Mouse (Mus musculus) MEL (cell line): ENCODE results near the gene Pigh. TPM values are rescaled to one million over a fixed set of nuclear protein-coding genes. Genes with fewer than 3 reads are reported as not detected.

Source experiments
- DNase-seq: peaks from one replicate; pipeline ENCODE4 v3.0.0; 2011; ENCODE audit warnings: low read depth, low spot score
- H3K27ac ChIP-seq: 2 replicates; pipeline ENCODE4 v1.5.1; 2012; ENCODE audit warnings: low read depth, mild to moderate bottlenecking, control low read depth, low read length, moderate library complexity; ENCODE audit not compliant: control insufficient read depth
- H3K27me3 ChIP-seq, 2 experiments: fragments of 150-350 bp in 1 of 2; sonication (generic) in 1 of 2; 2 replicates each; pipeline ENCODE4 v1.6.1; 2012; ENCODE audit warnings: low read length in 2 of 2, mild to moderate bottlenecking in 2 of 2, improper control_type of control experiment in 1 of 2, moderate library complexity in 1 of 2; ENCODE audit not compliant: insufficient read depth in 2 of 2, control insufficient read depth in 1 of 2
- H3K36me3 ChIP-seq, 2 experiments: 2 replicates each; pipeline ENCODE4 v1.6.1; 2012 to 2014; ENCODE audit warnings: low read length in 2 of 2, improper control_type of control experiment in 1 of 2, inconsistent platforms in 1 of 2, mild to moderate bottlenecking in 1 of 2; ENCODE audit not compliant: insufficient read depth in 2 of 2, control insufficient read depth in 1 of 2
- H3K4me1 ChIP-seq, 2 experiments: fragments of 150-350 bp in 1 of 2; sonication (generic) in 1 of 2; 2 replicates each; pipeline ENCODE4 v1.6.1; 2012; ENCODE audit warnings: low read length in 2 of 2, improper control_type of control experiment in 1 of 2, mild to moderate bottlenecking in 1 of 2; ENCODE audit not compliant: insufficient read depth in 2 of 2, control insufficient read depth in 1 of 2
- H3K4me3 ChIP-seq, 2 experiments: fragments of 150-350 bp in 1 of 2; sonication (generic) in 1 of 2; 2 replicates each; pipeline ENCODE4 v1.5.1; 2012; ENCODE audit warnings: low read depth in 2 of 2, low read length in 2 of 2, mild to moderate bottlenecking in 2 of 2, moderate library complexity in 2 of 2, control low read depth in 1 of 2, improper control_type of control experiment in 1 of 2; ENCODE audit not compliant: control insufficient read depth in 1 of 2, insufficient read depth in 1 of 2
- H3K79me2 ChIP-seq: 2 replicates; pipeline ENCODE4 v1.6.1; 2012; ENCODE audit warnings: mild to moderate bottlenecking, low read length, moderate library complexity; ENCODE audit not compliant: control insufficient read depth, poor library complexity, insufficient read depth
- H3K9ac ChIP-seq: 2 replicates; pipeline ENCODE4 v1.6.1; 2012; ENCODE audit warnings: low read depth, mild to moderate bottlenecking, control low read depth, low read length, moderate library complexity; ENCODE audit not compliant: control insufficient read depth, poor library complexity, severe bottlenecking
- H3K9me3 ChIP-seq: fragments of 150-350 bp; sonication (generic); replicated peaks from 2 replicates; pipeline ENCODE4 v1.6.1; 2012; ENCODE audit warnings: mild to moderate bottlenecking, low read length, improper control_type of control experiment, moderate library complexity; ENCODE audit not compliant: insufficient read depth
- BHLHE40 ChIP-seq: IDR thresholded peaks from 2 replicates; pipeline ENCODE4 v1.6.1; 2012; ENCODE audit warnings: low read depth, mild to moderate bottlenecking, inconsistent platforms, low read length, improper control_type of control experiment, borderline replicate concordance
- CHD1 ChIP-seq: IDR thresholded peaks from 2 replicates; pipeline ENCODE4 v1.6.1; 2012; ENCODE audit warnings: low read depth, mild to moderate bottlenecking, inconsistent platforms, low read length, improper control_type of control experiment
- CHD2 ChIP-seq: IDR thresholded peaks from 2 replicates; pipeline ENCODE4 v1.6.1; 2011; ENCODE audit warnings: low read length, improper control_type of control experiment
- CTCF ChIP-seq, 3 experiments: IDR thresholded peaks in 2 of 3; conservative IDR thresholded peaks in 1 of 3; 2 replicates each; pipeline ENCODE4 v1.5.1; 2011 to 2012; ENCODE audit warnings: low read length in 3 of 3, low read depth in 2 of 3, mild to moderate bottlenecking in 2 of 3, improper control_type of control experiment in 1 of 3, inconsistent platforms in 1 of 3, mixed read lengths in 1 of 3, moderate library complexity in 1 of 3; ENCODE audit not compliant: control insufficient read depth in 1 of 3, insufficient read depth in 1 of 3, poor library complexity in 1 of 3, severe bottlenecking in 1 of 3
- E2F4 ChIP-seq: IDR thresholded peaks from 2 replicates; pipeline ENCODE4 v1.6.1; 2011; ENCODE audit warnings: low read depth, low read length, improper control_type of control experiment, borderline replicate concordance
- GABPA ChIP-seq: IDR thresholded peaks from 2 replicates; pipeline ENCODE4 v1.6.1; 2012; ENCODE audit warnings: low read depth, mild to moderate bottlenecking, inconsistent platforms, low read length, improper control_type of control experiment, moderate library complexity
- HCFC1 ChIP-seq: IDR thresholded peaks from 2 replicates; pipeline ENCODE4 v1.6.1; 2012; ENCODE audit warnings: low read depth, mild to moderate bottlenecking, inconsistent platforms, low read length, improper control_type of control experiment, moderate library complexity
- KAT2A ChIP-seq: conservative IDR thresholded peaks from 2 replicates; pipeline ENCODE4 v1.6.1; 2012; ENCODE audit warnings: low read depth, low read length, improper control_type of control experiment, inconsistent platforms
- MAFK ChIP-seq: IDR thresholded peaks from 2 replicates; pipeline ENCODE4 v1.6.1; 2011; ENCODE audit warnings: low read depth, mild to moderate bottlenecking, low read length, improper control_type of control experiment, borderline replicate concordance
- MAX ChIP-seq: IDR thresholded peaks from 2 replicates; pipeline ENCODE4 v1.6.1; 2011; ENCODE audit warnings: low read length, improper control_type of control experiment
- MEF2A ChIP-seq: IDR thresholded peaks from 2 replicates; pipeline ENCODE4 v1.6.1; 2014; ENCODE audit warnings: low read depth, mild to moderate bottlenecking, inconsistent platforms, low read length, improper control_type of control experiment; ENCODE audit not compliant: poor library complexity, insufficient replicate concordance, severe bottlenecking; ENCODE audit errors: extremely low read depth
- RAD21 ChIP-seq: IDR thresholded peaks from 2 replicates; pipeline ENCODE4 v1.6.1; 2011; ENCODE audit warnings: mild to moderate bottlenecking, low read depth, low read length, improper control_type of control experiment
- SIN3A ChIP-seq: IDR thresholded peaks from 2 replicates; pipeline ENCODE4 v1.6.1; 2012; ENCODE audit warnings: low read length, improper control_type of control experiment, inconsistent platforms
- SMC3 ChIP-seq: IDR thresholded peaks from 2 replicates; pipeline ENCODE4 v1.6.1; 2011; ENCODE audit warnings: low read depth, low read length, improper control_type of control experiment
- UBTF ChIP-seq: IDR thresholded peaks from 2 replicates; pipeline ENCODE4 v1.6.1; 2012; ENCODE audit warnings: low read depth, mild to moderate bottlenecking, inconsistent platforms, low read length, improper control_type of control experiment, moderate library complexity, borderline replicate concordance; ENCODE audit not compliant: insufficient read depth
- USF1 ChIP-seq: IDR thresholded peaks from 2 replicates; pipeline ENCODE4 v1.6.1; 2014; ENCODE audit warnings: low read depth, mild to moderate bottlenecking, inconsistent platforms, low read length, improper control_type of control experiment, moderate library complexity
- USF2 ChIP-seq, 2 experiments: IDR thresholded peaks; 2 replicates each; pipeline ENCODE4 v1.6.1; 2011 to 2012; ENCODE audit warnings: improper control_type of control experiment in 2 of 2, low read length in 2 of 2, borderline replicate concordance in 1 of 2, inconsistent platforms in 1 of 2, low read depth in 1 of 2, mild to moderate bottlenecking in 1 of 2; ENCODE audit not compliant: insufficient read depth in 1 of 2
- ZC3H11A ChIP-seq: IDR thresholded peaks from 2 replicates; pipeline ENCODE4 v1.6.1; 2012; ENCODE audit warnings: low read depth, mild to moderate bottlenecking, inconsistent platforms, low read length, improper control_type of control experiment
- ZMIZ1 ChIP-seq: IDR thresholded peaks from 2 replicates; pipeline ENCODE4 v1.6.1; 2012; ENCODE audit warnings: low read depth, mild to moderate bottlenecking, inconsistent platforms, low read length, improper control_type of control experiment, moderate library complexity
- ZNF384 ChIP-seq: IDR thresholded peaks from 2 replicates; pipeline ENCODE4 v1.6.1; 2012; ENCODE audit warnings: low read depth, mild to moderate bottlenecking, inconsistent platforms, low read length, improper control_type of control experiment
- polyA plus RNA-seq, 2 experiments: library from polyadenylated mRNA; stranded (reverse) in 1 of 2; unstranded in 1 of 2; fragments of >175 nt in 1 of 2; fragments of >200 nt in 1 of 2; gene quantifications; 2 replicates each; pipeline versions ENCODE4 v1.2.1 to v1.2.4; 2012; ENCODE audit warnings: low replicate concordance in 2 of 2, low read depth in 1 of 2; ENCODE audit not compliant: insufficient read length in 2 of 2, insufficient read depth in 1 of 2, missing spikeins in 1 of 2
- total RNA-seq: library from RNA; depleted of rRNA; stranded (reverse); fragments of 300-350 nt; gene quantifications from 2 replicates; pipeline ENCODE4 v1.2.3, GENCODE M21; 2012

The Pigh gene
- total and polyA plus RNA-seq, 3 experiments, result 7.2 to 9.5 TPM; not detected in 1

- H3K27me3 ChIP-seq, result peaks cover 2 to 3% of the 10 kb centered on the region in 2 experiments
- no peak for TF ChIP-seq USF1
- TF ChIP-seq KAT2A, result no peak
- TF ChIP-seq MAFK, result no peak
- no peak for TF ChIP-seq BHLHE40
- TF ChIP-seq RAD21, result no peak
- no peak for TF ChIP-seq ZMIZ1
- TF ChIP-seq SMC3, result no peak
- no peak for TF ChIP-seq E2F4
- TF ChIP-seq CTCF (IDR thresholded peaks at IDR 0.05 in 2 of 3, conservative IDR thresholded peaks at IDR 0.05 in 1 of 3; ENCODE audit: control insufficient read depth in 1 of 3, insufficient read depth in 1 of 3, low read depth in 2 of 3, low read length in 3 of 3, poor library complexity in 1 of 3, severe bottlenecking in 1 of 3), result no peak
- TF ChIP-seq GABPA, result no peak
- TF ChIP-seq CHD1, result no peak
- TF ChIP-seq CHD2, result no peak
- TF ChIP-seq, all 39 proteins: peak for 0
- no peaks in the 10 kb centered on the region for H3K79me2 ChIP-seq
These were observed 49.5 kb upstream of the Pigh start for GRCm38 (mm10) chr12:79138999-79139398.

GRCm38 (mm10) chr12:79136949-79137348 is 47.5 kb upstream of the Pigh start:
- no peaks in the 10 kb centered on the region for H3K9me3 ChIP-seq

More at GRCm38 (mm10) chr12:79138999-79139398, 49.5 kb upstream of the Pigh start:
- Histone ChIP-seq H3K9me3 (no peaks in the 10 kb centered on the region), H3K9ac (no peak overlapping the region), H3K36me3 (0 out of 4 replicates have a peak, but pooled peaks cover 0 to 4% of the 10 kb centered on the region in 2 experiments), H3K4me3 (no peak overlapping the region), H3K4me1 (no peaks in the 10 kb centered on the region), H3K27ac (no peak overlapping the region)
- no peak for DNase-seq

More at GRCm38 (mm10) chr12:79136949-79137348, 47.5 kb upstream of the Pigh start:
- Histone ChIP-seq H3K79me2 (no peaks in the 10 kb centered on the region), H3K9ac (no peak overlapping the region), H3K4me1 (no peaks in the 10 kb centered on the region), H3K4me3 (no peak overlapping the region), H3K27me3 (peaks cover 3 to 6% of the 10 kb centered on the region in 2 experiments), H3K27ac (no peak overlapping the region), H3K36me3 (0 out of 4 replicates have a peak, but pooled peaks cover 0 to 4% of the 10 kb centered on the region in 2 experiments)
- no peak for DNase-seq
- TF ChIP-seq ZC3H11A, result no peak
- TF ChIP-seq KAT2A, result no peak
- TF ChIP-seq USF2 (IDR thresholded peaks at IDR 0.05; ENCODE audit: borderline replicate concordance in 1 of 2, insufficient read depth in 1 of 2, low read depth in 1 of 2, low read length in 2 of 2), result no peak
- TF ChIP-seq HCFC1, result no peak
- no peak for TF ChIP-seq MAX
- no peak for TF ChIP-seq UBTF
- no peak for TF ChIP-seq CHD1
- TF ChIP-seq MEF2A, result no peak
- no peak for TF ChIP-seq CHD2
- no peak for TF ChIP-seq ZNF384
- TF ChIP-seq SIN3A, result no peak
